Mouse (Mus musculus) ES-E14 (cell line): Measurements from ENCODE around the gene Chrnb2. TPM values are rescaled to one million over a fixed set of nuclear protein-coding genes. Genes with fewer than 3 reads are reported as not detected.

Source experiments
- DNase-seq: peaks from one replicate; pipeline ENCODE4 v3.0.0-alpha.2; 2013; ENCODE audit warnings: low read depth, low spot score
- H3K27ac ChIP-seq: 2 replicates; pipeline ENCODE4 v1.5.1; 2012; ENCODE audit warnings: low read depth, mild to moderate bottlenecking, low read length, moderate library complexity, mixed read lengths; ENCODE audit not compliant: poor library complexity, insufficient read depth, severe bottlenecking
- H3K36me3 ChIP-seq: 2 replicates; pipeline ENCODE4 v1.6.1; 2012; ENCODE audit warnings: mild to moderate bottlenecking, low read length, moderate library complexity, mixed read lengths; ENCODE audit not compliant: control insufficient read depth, poor library complexity, insufficient read depth, severe bottlenecking
- H3K4me1 ChIP-seq, 2 experiments: fragments of 150-350 bp in 1 of 2; sonication (generic) in 1 of 2; 2 replicates each; pipeline ENCODE4 v1.6.1; 2012; ENCODE audit warnings: low read length in 2 of 2, mild to moderate bottlenecking in 1 of 2, mixed read lengths in 1 of 2; ENCODE audit not compliant: control insufficient read depth in 2 of 2, insufficient read depth in 2 of 2, poor library complexity in 1 of 2
- H3K4me3 ChIP-seq, 2 experiments: fragments of 150-350 bp in 1 of 2; sonication (generic) in 1 of 2; 2 replicates each; pipeline ENCODE4 v1.5.1; 2012; ENCODE audit warnings: low read length in 2 of 2, low read depth in 1 of 2, mild to moderate bottlenecking in 1 of 2, mixed read lengths in 1 of 2; ENCODE audit not compliant: insufficient read depth in 1 of 2, poor library complexity in 1 of 2, severe bottlenecking in 1 of 2
- H3K9ac ChIP-seq: 2 replicates; pipeline ENCODE4 v1.6.1; 2012; ENCODE audit warnings: low read depth, mild to moderate bottlenecking, low read length, mixed read lengths; ENCODE audit not compliant: poor library complexity, insufficient read depth, severe bottlenecking
- H3K9me3 ChIP-seq: fragments of 150-350 bp; sonication (generic); 2 replicates; pipeline ENCODE4 v1.6.1; 2012; ENCODE audit warnings: low read depth, mild to moderate bottlenecking, low read length; ENCODE audit not compliant: control insufficient read depth, insufficient read depth
- CHD2 ChIP-seq: IDR thresholded peaks from 2 replicates; pipeline ENCODE4 v1.6.1; 2014; ENCODE audit warnings: mild to moderate bottlenecking, low read depth, low read length, inconsistent platforms
- HCFC1 ChIP-seq: IDR thresholded peaks from 2 replicates; pipeline ENCODE4 v1.6.1; 2012; ENCODE audit warnings: low read length, inconsistent platforms, borderline replicate concordance; ENCODE audit not compliant: insufficient read depth
- MAFK ChIP-seq: IDR thresholded peaks from 2 replicates; pipeline ENCODE4 v1.6.1; 2014; ENCODE audit warnings: mild to moderate bottlenecking, low read depth, low read length, inconsistent platforms; ENCODE audit not compliant: insufficient read depth
- ZC3H11A ChIP-seq: IDR thresholded peaks from 2 replicates; pipeline ENCODE4 v1.6.1; 2012; ENCODE audit warnings: low read depth, mild to moderate bottlenecking, inconsistent platforms, low read length, borderline replicate concordance
- ZNF384 ChIP-seq: IDR thresholded peaks from 2 replicates; pipeline ENCODE4 v1.6.1; 2012; ENCODE audit warnings: low read depth, low read length, inconsistent platforms
- in situ Hi-C, 2 experiments: fragments of 600-800 bp; cut with MboI; formaldehyde crosslinking; loops; one replicate each; pipeline ENCODE4 v1.15.1; 2025; ENCODE audit warnings: low sequenced_read_pairs in 2 of 2, inconsistent platforms in 1 of 2; ENCODE audit not compliant: unreplicated experiment in 2 of 2
- total RNA-seq: library from RNA; depleted of rRNA; stranded (reverse); fragments of 300-350 nt; gene quantifications from 2 replicates; pipeline ENCODE4 v1.2.3, GENCODE M21; 2012

Gene Chrnb2
- total RNA-seq, 1 experiment = 0.67 TPM

GRCm38 (mm10) chr3:89786275-89786674 lies 21.8 kb upstream of the Chrnb2 start:
- Histone ChIP-seq H3K9me3 (no peaks in the 10 kb centered on the region), H3K27ac (no peak overlapping the region), H3K36me3 (peaks cover 23% of the 10 kb centered on the region), H3K4me3 (no peak overlapping the region), H3K4me1 (peaks cover 9 to 42% of the 10 kb centered on the region in 2 experiments), H3K9ac (no peak overlapping the region)
- no peak for DNase-seq
- TF ChIP-seq HCFC1 = no peak
- in situ Hi-C loops = no loop called here

DNA sequence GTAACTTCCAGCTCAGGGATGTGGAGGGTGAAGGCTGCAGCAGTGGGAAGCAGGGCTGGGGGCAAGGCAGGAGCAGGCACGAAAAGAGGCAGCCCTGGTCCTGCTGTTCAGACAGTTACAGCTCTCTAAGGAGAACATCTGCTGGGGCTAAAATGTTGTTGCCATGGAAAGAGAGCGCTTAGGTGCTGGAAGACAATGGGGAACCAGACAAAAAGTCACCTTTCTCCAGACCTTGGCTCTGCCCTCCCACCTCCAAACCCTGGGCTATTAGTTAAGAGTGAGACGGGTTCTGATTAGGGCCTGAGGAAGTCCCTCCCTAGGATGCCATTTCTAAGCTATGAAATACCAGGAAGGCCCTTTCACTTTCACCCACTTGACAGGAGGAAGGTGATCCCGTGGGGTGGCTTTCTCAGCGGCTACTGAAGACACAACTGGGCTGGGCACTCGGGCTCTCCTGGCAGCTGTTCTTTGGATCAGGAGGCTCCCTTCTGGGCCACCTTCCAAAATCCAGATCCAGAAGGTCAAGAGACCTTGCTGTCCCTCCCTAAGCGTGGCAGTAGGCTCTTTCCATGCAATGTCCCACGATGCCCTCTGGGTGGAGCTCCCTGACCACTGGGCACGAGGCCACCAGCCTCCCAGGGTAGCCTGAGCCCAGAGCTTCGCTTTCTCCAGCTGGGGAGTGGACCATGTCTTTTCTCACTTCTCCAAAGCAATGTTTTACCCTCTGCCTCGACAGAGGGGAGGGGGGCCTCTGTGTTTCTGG lies 20.7 kb upstream of the Chrnb2 start:
- Histone ChIP-seq H3K4me3 (no peak overlapping the region), H3K4me1 (peaks cover 9 to 45% of the 10 kb centered on the region in 2 experiments), H3K27ac (peak overlapping the region; percentile 59; the same call in 1 of the 2 replicates), H3K9me3 (no peaks in the 10 kb centered on the region), H3K9ac (no peak overlapping the region), H3K36me3 (peaks cover 34% of the 10 kb centered on the region)
- in situ Hi-C loops = no loop called here
- no peak for DNase-seq
- TF ChIP-seq ZC3H11A = 0 out of 2 replicates have a peak, but pooled peaks have one; percentile 42
- TF ChIP-seq ZNF384 = no peak

GRCm38 (mm10) chr3:89781640-89782039 lies 17.2 kb upstream of the Chrnb2 start:
- TF ChIP-seq HCFC1 (no peak), CHD2 (no peak), ZNF384 (no peak), MAFK (no peak), ZC3H11A (no peak)
- Histone ChIP-seq H3K9ac (no peak overlapping the region), H3K4me3 (no peak overlapping the region), H3K36me3 (peaks cover 52% of the 10 kb centered on the region), H3K4me1 (peaks cover 5 to 32% of the 10 kb centered on the region in 2 experiments), H3K9me3 (no peaks in the 10 kb centered on the region), H3K27ac (no peak overlapping the region)
- DNase-seq = no peak
- in situ Hi-C loops = no loop called here

DNA sequence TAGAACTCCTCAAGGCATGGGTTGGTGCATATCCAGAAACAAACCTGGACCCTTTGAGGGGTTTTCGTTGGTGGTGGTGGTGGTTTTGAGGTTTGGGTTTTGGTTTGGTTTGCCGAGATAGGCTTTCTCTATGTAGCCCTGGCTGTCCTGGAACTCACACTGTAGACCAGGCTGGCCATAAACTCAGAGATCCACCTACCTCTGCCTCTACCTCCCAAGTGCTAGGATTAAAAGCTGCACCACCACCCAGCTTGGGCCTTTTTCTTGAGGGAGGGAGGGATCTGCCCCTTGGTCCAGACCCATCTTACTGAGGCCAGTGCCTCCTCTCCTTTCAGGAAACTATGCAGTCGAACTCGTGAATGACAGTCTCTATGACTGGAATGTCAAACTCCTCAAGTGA lies 15.7 kb upstream of the Chrnb2 start:
- TF ChIP-seq MAFK (no peak), HCFC1 (no peak), ZNF384 (no peak), CHD2 (no peak), ZC3H11A (no peak)
- peaks cover 4 to 30% of the 10 kb centered on the region in 2 experiments; a peak in 3 of 4 replicates for H3K4me1 ChIP-seq
- H3K4me3 ChIP-seq = no peak overlapping the region
- no peaks in the 10 kb centered on the region for H3K9me3 ChIP-seq
- H3K36me3 ChIP-seq = peaks cover 63% of the 10 kb centered on the region
- no peak overlapping the region for H3K9ac ChIP-seq
- in situ Hi-C loops = no loop called here
- no peak for DNase-seq
- no peak overlapping the region for H3K27ac ChIP-seq

DNA sequence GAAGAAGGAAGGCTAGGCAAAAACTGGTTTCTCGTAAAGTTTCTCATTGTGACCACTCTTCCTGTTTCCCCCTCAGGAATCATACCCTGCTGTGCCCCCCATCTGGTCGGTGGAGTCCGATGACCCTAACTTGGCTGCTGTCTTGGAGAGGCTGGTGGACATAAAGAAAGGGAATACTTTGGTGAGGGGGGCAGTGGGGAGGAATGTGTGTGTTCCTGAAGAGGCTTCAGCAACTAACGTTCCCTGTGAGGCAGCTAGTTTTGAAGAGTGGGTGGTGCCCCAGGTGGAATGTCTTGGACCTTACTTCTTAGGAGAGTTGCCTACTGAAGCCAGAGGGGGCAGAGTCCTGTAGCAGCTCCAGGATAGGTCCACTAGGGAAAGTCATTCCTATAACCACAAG lies 11.6 kb upstream of the Chrnb2 start:
- H3K9ac ChIP-seq = no peak overlapping the region; the same call in 1 of the 2 replicates
- DNase-seq = no peak
- TF ChIP-seq HCFC1 (no peak), ZNF384 (no peak), MAFK (no peak), ZC3H11A (no peak), CHD2 (no peak)
- H3K4me1 ChIP-seq = peaks cover 4 to 21% of the 10 kb centered on the region in 2 experiments
- no peak overlapping the region for H3K4me3 ChIP-seq
- H3K36me3 ChIP-seq = peaks cover 42% of the 10 kb centered on the region
- H3K27ac ChIP-seq = no peak overlapping the region
- in situ Hi-C loops = no loop called here
- no peaks in the 10 kb centered on the region for H3K9me3 ChIP-seq
